Mouse (Mus musculus) MEL (cell line): ENCODE results near the gene Slc7a4. TPM values are rescaled to one million over a fixed set of nuclear protein-coding genes. Genes with fewer than 3 reads are reported as not detected.

Experiments used
- DNase-seq: peaks from one replicate; pipeline ENCODE4 v3.0.0; 2011; ENCODE audit warnings: low read depth, low spot score
- H3K27ac ChIP-seq: 2 replicates; pipeline ENCODE4 v1.5.1; 2012; ENCODE audit warnings: low read depth, mild to moderate bottlenecking, control low read depth, low read length, moderate library complexity; ENCODE audit not compliant: control insufficient read depth
- H3K27me3 ChIP-seq, 2 experiments: fragments of 150-350 bp in 1 of 2; sonication (generic) in 1 of 2; 2 replicates each; pipeline ENCODE4 v1.6.1; 2012; ENCODE audit warnings: low read length in 2 of 2, mild to moderate bottlenecking in 2 of 2, improper control_type of control experiment in 1 of 2, moderate library complexity in 1 of 2; ENCODE audit not compliant: insufficient read depth in 2 of 2, control insufficient read depth in 1 of 2
- H3K36me3 ChIP-seq, 2 experiments: 2 replicates each; pipeline ENCODE4 v1.6.1; 2012 to 2014; ENCODE audit warnings: low read length in 2 of 2, improper control_type of control experiment in 1 of 2, inconsistent platforms in 1 of 2, mild to moderate bottlenecking in 1 of 2; ENCODE audit not compliant: insufficient read depth in 2 of 2, control insufficient read depth in 1 of 2
- H3K4me1 ChIP-seq, 2 experiments: fragments of 150-350 bp in 1 of 2; sonication (generic) in 1 of 2; 2 replicates each; pipeline ENCODE4 v1.6.1; 2012; ENCODE audit warnings: low read length in 2 of 2, improper control_type of control experiment in 1 of 2, mild to moderate bottlenecking in 1 of 2; ENCODE audit not compliant: insufficient read depth in 2 of 2, control insufficient read depth in 1 of 2
- H3K4me3 ChIP-seq, 2 experiments: fragments of 150-350 bp in 1 of 2; sonication (generic) in 1 of 2; 2 replicates each; pipeline ENCODE4 v1.5.1; 2012; ENCODE audit warnings: low read depth in 2 of 2, low read length in 2 of 2, mild to moderate bottlenecking in 2 of 2, moderate library complexity in 2 of 2, control low read depth in 1 of 2, improper control_type of control experiment in 1 of 2; ENCODE audit not compliant: control insufficient read depth in 1 of 2, insufficient read depth in 1 of 2
- H3K79me2 ChIP-seq: 2 replicates; pipeline ENCODE4 v1.6.1; 2012; ENCODE audit warnings: mild to moderate bottlenecking, low read length, moderate library complexity; ENCODE audit not compliant: control insufficient read depth, poor library complexity, insufficient read depth
- H3K9ac ChIP-seq: 2 replicates; pipeline ENCODE4 v1.6.1; 2012; ENCODE audit warnings: low read depth, mild to moderate bottlenecking, control low read depth, low read length, moderate library complexity; ENCODE audit not compliant: control insufficient read depth, poor library complexity, severe bottlenecking
- H3K9me3 ChIP-seq: fragments of 150-350 bp; sonication (generic); replicated peaks from 2 replicates; pipeline ENCODE4 v1.6.1; 2012; ENCODE audit warnings: mild to moderate bottlenecking, low read length, improper control_type of control experiment, moderate library complexity; ENCODE audit not compliant: insufficient read depth
- GABPA ChIP-seq: IDR thresholded peaks from 2 replicates; pipeline ENCODE4 v1.6.1; 2012; ENCODE audit warnings: low read depth, mild to moderate bottlenecking, inconsistent platforms, low read length, improper control_type of control experiment, moderate library complexity
- GATA1 ChIP-seq: IDR thresholded peaks from 2 replicates; pipeline ENCODE4 v1.6.1; 2011; ENCODE audit warnings: low read depth, low read length, improper control_type of control experiment
- HCFC1 ChIP-seq: IDR thresholded peaks from 2 replicates; pipeline ENCODE4 v1.6.1; 2012; ENCODE audit warnings: low read depth, mild to moderate bottlenecking, inconsistent platforms, low read length, improper control_type of control experiment, moderate library complexity
- JUND ChIP-seq: IDR thresholded peaks from 2 replicates; pipeline ENCODE4 v1.6.1; 2011; ENCODE audit warnings: low read depth, mild to moderate bottlenecking, improper control_type of control experiment, low read length
- MAFK ChIP-seq: IDR thresholded peaks from 2 replicates; pipeline ENCODE4 v1.6.1; 2011; ENCODE audit warnings: low read depth, mild to moderate bottlenecking, low read length, improper control_type of control experiment, borderline replicate concordance
- MAX ChIP-seq: IDR thresholded peaks from 2 replicates; pipeline ENCODE4 v1.6.1; 2011; ENCODE audit warnings: low read length, improper control_type of control experiment
- MAZ ChIP-seq: IDR thresholded peaks from 2 replicates; pipeline ENCODE4 v1.6.1; 2012; ENCODE audit warnings: low read depth, mild to moderate bottlenecking, inconsistent platforms, low read length, improper control_type of control experiment
- MEF2A ChIP-seq: IDR thresholded peaks from 2 replicates; pipeline ENCODE4 v1.6.1; 2014; ENCODE audit warnings: low read depth, mild to moderate bottlenecking, inconsistent platforms, low read length, improper control_type of control experiment; ENCODE audit not compliant: poor library complexity, insufficient replicate concordance, severe bottlenecking; ENCODE audit errors: extremely low read depth
- MXI1 ChIP-seq: IDR thresholded peaks from 2 replicates; pipeline ENCODE4 v1.6.1; 2011; ENCODE audit warnings: mild to moderate bottlenecking, low read depth, low read length, improper control_type of control experiment
- MYB ChIP-seq: IDR thresholded peaks from 2 replicates; pipeline ENCODE4 v1.6.1; 2011; ENCODE audit warnings: mild to moderate bottlenecking, low read depth, low read length, improper control_type of control experiment
- POLR2AphosphoS5 ChIP-seq: IDR thresholded peaks from 2 replicates; pipeline ENCODE4 v1.6.1; 2012; ENCODE audit warnings: low read depth, borderline replicate concordance, mild to moderate bottlenecking, inconsistent platforms, low read length, moderate library complexity, mixed read lengths
- RAD21 ChIP-seq: IDR thresholded peaks from 2 replicates; pipeline ENCODE4 v1.6.1; 2011; ENCODE audit warnings: mild to moderate bottlenecking, low read depth, low read length, improper control_type of control experiment
- RCOR1 ChIP-seq: IDR thresholded peaks from 2 replicates; pipeline ENCODE4 v1.6.1; 2012; ENCODE audit warnings: low read depth, mild to moderate bottlenecking, inconsistent platforms, low read length, improper control_type of control experiment
- SIN3A ChIP-seq: IDR thresholded peaks from 2 replicates; pipeline ENCODE4 v1.6.1; 2012; ENCODE audit warnings: low read length, improper control_type of control experiment, inconsistent platforms
- SMC3 ChIP-seq: IDR thresholded peaks from 2 replicates; pipeline ENCODE4 v1.6.1; 2011; ENCODE audit warnings: low read depth, low read length, improper control_type of control experiment
- TAL1 ChIP-seq: IDR thresholded peaks from 2 replicates; pipeline ENCODE4 v1.6.1; 2012; ENCODE audit warnings: mild to moderate bottlenecking, inconsistent platforms, low read length, moderate library complexity, mixed read lengths
- TBP ChIP-seq: IDR thresholded peaks from 2 replicates; pipeline ENCODE4 v1.8.0; 2011; ENCODE audit warnings: low read depth, low read length, improper control_type of control experiment
- USF2 ChIP-seq, 2 experiments: IDR thresholded peaks; 2 replicates each; pipeline ENCODE4 v1.6.1; 2011 to 2012; ENCODE audit warnings: improper control_type of control experiment in 2 of 2, low read length in 2 of 2, borderline replicate concordance in 1 of 2, inconsistent platforms in 1 of 2, low read depth in 1 of 2, mild to moderate bottlenecking in 1 of 2; ENCODE audit not compliant: insufficient read depth in 1 of 2
- ZMIZ1 ChIP-seq: IDR thresholded peaks from 2 replicates; pipeline ENCODE4 v1.6.1; 2012; ENCODE audit warnings: low read depth, mild to moderate bottlenecking, inconsistent platforms, low read length, improper control_type of control experiment, moderate library complexity
- ZNF384 ChIP-seq: IDR thresholded peaks from 2 replicates; pipeline ENCODE4 v1.6.1; 2012; ENCODE audit warnings: low read depth, mild to moderate bottlenecking, inconsistent platforms, low read length, improper control_type of control experiment
- polyA plus RNA-seq, 2 experiments: library from polyadenylated mRNA; stranded (reverse) in 1 of 2; unstranded in 1 of 2; fragments of >175 nt in 1 of 2; fragments of >200 nt in 1 of 2; gene quantifications; 2 replicates each; pipeline versions ENCODE4 v1.2.1 to v1.2.4; 2012; ENCODE audit warnings: low replicate concordance in 2 of 2, low read depth in 1 of 2; ENCODE audit not compliant: insufficient read length in 2 of 2, insufficient read depth in 1 of 2, missing spikeins in 1 of 2
- total RNA-seq: library from RNA; depleted of rRNA; stranded (reverse); fragments of 300-350 nt; gene quantifications from 2 replicates; pipeline ENCODE4 v1.2.3, GENCODE M21; 2012

Slc7a4 gene
- total and polyA plus RNA-seq, 3 experiments, result 23.1 to 23.6 TPM; not detected in 1

DNA sequence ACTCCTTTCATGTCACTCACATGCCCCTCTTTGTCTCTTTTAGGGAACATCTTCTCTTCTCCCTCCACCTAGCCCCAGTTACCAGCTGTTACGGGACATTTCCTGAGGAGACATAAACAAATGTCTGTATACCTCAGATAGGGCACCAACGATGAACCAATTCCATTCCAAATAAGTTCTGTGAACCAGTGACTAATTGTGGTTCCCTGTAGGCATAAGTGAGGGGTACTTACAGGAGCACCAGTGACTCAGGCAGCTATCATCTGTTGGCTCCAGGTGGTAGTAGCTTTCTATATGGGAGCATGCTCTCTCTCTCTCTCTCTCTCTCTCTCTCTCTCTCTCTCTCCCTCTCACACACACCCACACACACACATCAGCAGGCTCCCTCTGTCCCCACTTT, 18.8 kb downstream of the Slc7a4 start:
- TF ChIP-seq TBP (no peak), TAL1 (0 out of 2 replicates have a peak, but pooled peaks have one; percentile 5)
- H3K36me3 ChIP-seq, result no peaks in the 10 kb centered on the region
- no peaks in the 10 kb centered on the region for H3K79me2 ChIP-seq
- no peak overlapping the region for H3K4me3 ChIP-seq
- no peaks in the 10 kb centered on the region for H3K9me3 ChIP-seq
- peaks cover 0 to 3% of the 10 kb centered on the region in 2 experiments; a peak in 1 of 4 replicates for H3K27me3 ChIP-seq
- no peak for DNase-seq
- no peaks in the 10 kb centered on the region for H3K4me1 ChIP-seq
- no peak overlapping the region for H3K27ac ChIP-seq
- no peak overlapping the region for H3K9ac ChIP-seq

DNA sequence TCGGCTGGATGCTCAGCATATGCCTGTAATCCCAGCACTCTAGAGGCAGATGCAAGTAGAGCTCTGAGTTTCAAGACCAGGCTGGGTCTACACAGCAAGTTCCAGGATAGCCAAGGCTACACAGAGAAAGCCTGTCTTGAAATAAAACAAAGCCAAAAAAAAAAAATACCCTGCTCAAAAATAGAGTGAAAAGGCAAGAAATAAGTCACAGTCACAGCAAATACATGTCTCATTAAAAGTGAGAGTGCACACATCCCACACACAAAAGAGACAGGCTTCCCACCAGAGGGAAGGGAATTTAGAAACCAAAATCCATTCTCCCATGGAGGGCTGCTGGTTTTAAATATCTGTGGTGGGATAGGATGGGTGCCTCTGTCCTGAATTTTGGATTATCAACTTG, 19.4 kb downstream of the Slc7a4 start:
- H3K4me3 ChIP-seq, result no peak overlapping the region
- no peaks in the 10 kb centered on the region for H3K36me3 ChIP-seq
- 0 out of 4 replicates have a peak, but pooled peaks cover 0 to 3% of the 10 kb centered on the region in 2 experiments for H3K4me1 ChIP-seq
- peaks cover 0 to 3% of the 10 kb centered on the region in 2 experiments; a peak in 1 of 4 replicates for H3K27me3 ChIP-seq
- H3K9me3 ChIP-seq, result no peaks in the 10 kb centered on the region
- H3K27ac ChIP-seq, result no peak overlapping the region
- H3K9ac ChIP-seq, result no peak overlapping the region
- no peak for DNase-seq
- no peaks in the 10 kb centered on the region for H3K79me2 ChIP-seq
- TF ChIP-seq MAZ, result no peak
- no peak for TF ChIP-seq SMC3
- no peak for TF ChIP-seq ZNF384
- TF ChIP-seq RCOR1, result no peak
- no peak for TF ChIP-seq MYB
- no peak for TF ChIP-seq POLR2AphosphoS5
- no peak for TF ChIP-seq ZMIZ1
- no peak for TF ChIP-seq HCFC1
- TF ChIP-seq MAFK, result no peak
- no peak for TF ChIP-seq MXI1
- no peak for TF ChIP-seq MEF2A
- no peak for TF ChIP-seq JUND
- no peak for TF ChIP-seq GABPA
- no peak for TF ChIP-seq RAD21
- TF ChIP-seq GATA1, result no peak
- no peak for TF ChIP-seq MAX
- TF ChIP-seq SIN3A, result no peak
- no peak for TF ChIP-seq USF2 (IDR thresholded peaks at IDR 0.05; ENCODE audit: borderline replicate concordance in 1 of 2, insufficient read depth in 1 of 2, low read depth in 1 of 2, low read length in 2 of 2)
